Mouse (Mus musculus): ENCODE measurements around the gene Cyp2j12. TPM values are rescaled to one million over a fixed set of nuclear protein-coding genes. Genes with fewer than 3 reads are reported as not detected.
"Not testable (repeated sequence)": the region's sequence is repeated elsewhere in the genome, so short reads cannot be mapped to it uniquely, and the experiment has no call there.

The Cyp2j12 gene
- not detected in 2 replicates for polyA plus RNA-seq (2016; fragmentation: Nextera tagmentation; extraction: Ambion mirVana)

- H3K4me3 ChIP-seq = no peak within 1 kb of the TSS
- no peak for ATAC-seq
- no peaks in the 10 kb centered on the region for H3K36me3 ChIP-seq
- H3K4me1 ChIP-seq = no peaks in the 10 kb centered on the region
- no peak within 1 kb of the TSS for H3K4me2 ChIP-seq
- H3K27ac ChIP-seq = no peak within 1 kb of the TSS
- no peaks in the 10 kb centered on the region for H3K27me3 ChIP-seq (replicated peaks)
- H3K9me3 ChIP-seq (replicated peaks) = no peaks in the 10 kb centered on the region
- 54% methylated on average over 7 of the region's 7 CpGs for WGBS (ENCODE audit: insufficient replicate concordance)
- no peak within 1 kb of the TSS for H3K9ac ChIP-seq
Observed at GRCm38 (mm10) chr4:96140732-96141467, at the start of gene Cyp2j12. Gene Cyp2j12, minus strand, starts transcription at chr4:96141152.

DNA sequence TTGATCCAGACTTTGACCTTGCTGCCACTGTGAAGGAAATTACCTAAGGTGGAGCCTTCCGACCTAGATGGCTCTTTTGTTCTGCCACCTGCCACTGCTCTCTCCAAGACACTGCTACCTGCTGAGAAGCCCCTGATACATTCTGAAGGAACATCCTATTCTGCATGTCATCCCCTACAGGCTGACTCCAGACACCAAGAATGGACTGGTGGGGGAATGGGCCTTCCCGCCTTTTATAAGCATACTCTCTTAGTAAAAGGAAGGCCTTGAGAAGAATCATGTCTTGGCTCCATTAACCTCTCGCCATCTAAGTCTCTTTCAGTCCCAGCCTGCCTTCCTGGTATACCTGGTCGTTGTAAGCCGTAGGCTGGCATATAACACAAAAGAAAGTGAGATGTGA lies 48.4 kb upstream of the Cyp2j12 start:
- not testable (repeated sequence) for H3K4me3 ChIP-seq; H3K9me3 ChIP-seq (replicated peaks); H3K27me3 ChIP-seq (replicated peaks); H3K36me3 ChIP-seq; H3K4me2 ChIP-seq; H3K4me1 ChIP-seq; H3K27ac ChIP-seq; ATAC-seq; H3K9ac ChIP-seq
- 72% methylated on average over 5 of the region's 5 CpGs for whole genome bisulfite sequencing (ENCODE audit: insufficient replicate concordance)

- H3K36me3 ChIP-seq; ATAC-seq; H3K27ac ChIP-seq; H3K4me3 ChIP-seq; H3K9me3 ChIP-seq (replicated peaks); H3K9ac ChIP-seq; H3K4me1 ChIP-seq; H3K27me3 ChIP-seq (replicated peaks); H3K4me2 ChIP-seq: not testable (repeated sequence)
- WGBS (ENCODE audit: insufficient replicate concordance) = 70% methylated on average over 2 of the region's 2 CpGs
Observed at GRCm38 (mm10) chr4:96188671-96189070, 47.7 kb upstream of the Cyp2j12 start.

- H3K4me2 ChIP-seq; H3K9ac ChIP-seq; H3K27ac ChIP-seq; H3K4me3 ChIP-seq; H3K9me3 ChIP-seq (replicated peaks); H3K27me3 ChIP-seq (replicated peaks); H3K36me3 ChIP-seq; H3K4me1 ChIP-seq; ATAC-seq: not testable (repeated sequence)
- 68% methylated on average over 2 of the region's 2 CpGs for WGBS (ENCODE audit: insufficient replicate concordance)
Observed at GRCm38 (mm10) chr4:96188146-96188545, 47.2 kb upstream of the Cyp2j12 start.

- not testable (repeated sequence) for H3K36me3 ChIP-seq; H3K27me3 ChIP-seq (replicated peaks); ATAC-seq; H3K4me2 ChIP-seq; H3K4me3 ChIP-seq; H3K4me1 ChIP-seq; H3K9me3 ChIP-seq (replicated peaks); H3K27ac ChIP-seq; H3K9ac ChIP-seq
- 66% methylated on average over 2 of the region's 2 CpGs for WGBS (ENCODE audit: insufficient replicate concordance)
Observed at GRCm38 (mm10) chr4:96184716-96185115, 43.8 kb upstream of the Cyp2j12 start.

DNA sequence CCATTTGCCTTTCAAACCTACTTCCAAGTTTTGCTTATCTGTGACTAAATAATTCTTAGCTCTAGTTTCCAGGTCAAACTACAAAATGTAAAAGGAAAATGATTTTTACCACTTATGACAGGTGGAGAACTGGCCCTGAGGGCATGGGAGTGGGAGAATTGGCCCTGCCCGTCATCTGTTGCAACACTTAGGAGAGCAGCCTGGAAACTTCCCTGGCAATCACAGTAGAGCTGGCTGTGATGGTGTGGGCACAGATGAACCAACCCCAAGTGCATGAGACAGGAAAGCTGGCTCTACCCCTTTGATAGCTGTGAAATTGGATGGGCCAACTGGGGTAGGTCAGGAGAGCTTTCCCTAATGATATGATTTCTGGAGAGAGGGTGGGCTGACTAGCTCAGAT lies 21.9 kb upstream of the Cyp2j12 start:
- Histone ChIP-seq H3K9me3 (replicated peaks) (no peaks in the 10 kb centered on the region), H3K36me3 (no peaks in the 10 kb centered on the region), H3K4me3 (no peak overlapping the region), H3K4me2 (no peak overlapping the region), H3K9ac (no peak overlapping the region), H3K27ac (no peak overlapping the region), H3K4me1 (no peaks in the 10 kb centered on the region), H3K27me3 (replicated peaks) (no peaks in the 10 kb centered on the region)
- 67% methylated on average over 1 of the region's 1 CpGs for WGBS (ENCODE audit: insufficient replicate concordance)
- no peak for ATAC-seq

GRCm38 (mm10) chr4:96161575-96161974 lies 20.6 kb upstream of the Cyp2j12 start:
- Histone ChIP-seq H3K9ac (no peak overlapping the region), H3K4me2 (no peak overlapping the region), H3K27ac (no peak overlapping the region), H3K27me3 (replicated peaks) (no peaks in the 10 kb centered on the region), H3K4me1 (no peaks in the 10 kb centered on the region), H3K9me3 (replicated peaks) (no peaks in the 10 kb centered on the region), H3K4me3 (no peak overlapping the region), H3K36me3 (no peaks in the 10 kb centered on the region)
- 35% methylated on average over 1 of the region's 1 CpGs for WGBS (ENCODE audit: insufficient replicate concordance)
- ATAC-seq = no peak

DNA sequence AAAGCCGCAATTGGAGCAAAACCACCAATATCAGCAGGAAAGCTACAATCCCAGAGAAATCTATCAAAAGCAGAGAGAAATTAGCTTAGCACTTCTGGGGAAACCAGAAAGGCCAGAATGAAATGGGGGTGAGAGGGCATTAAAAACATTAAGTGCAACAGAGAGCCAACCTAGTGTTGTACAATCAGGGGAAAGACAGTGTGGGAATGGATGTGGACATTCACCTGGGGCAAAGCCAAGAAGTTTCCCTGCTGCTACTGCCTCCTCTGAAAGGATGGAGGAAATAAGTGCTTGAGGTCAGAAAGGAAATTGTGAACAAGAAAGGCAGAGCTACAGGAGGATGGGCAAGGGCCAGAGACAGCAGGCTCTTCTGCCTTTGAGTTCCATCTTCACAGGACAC lies 1.7 kb downstream of the Cyp2j12 start:
- 78% methylated on average over 1 of the region's 1 CpGs for WGBS (ENCODE audit: insufficient replicate concordance)
- no peak overlapping the region for H3K4me2 ChIP-seq
- H3K27ac ChIP-seq = no peak overlapping the region
- H3K9ac ChIP-seq = no peak overlapping the region
- H3K36me3 ChIP-seq = no peaks in the 10 kb centered on the region
- ATAC-seq = no peak
- no peaks in the 10 kb centered on the region for H3K9me3 ChIP-seq (replicated peaks)
- H3K4me1 ChIP-seq = no peaks in the 10 kb centered on the region
- no peak overlapping the region for H3K4me3 ChIP-seq
- no peaks in the 10 kb centered on the region for H3K27me3 ChIP-seq (replicated peaks)

GRCm38 (mm10) chr4:96134246-96134645 lies 6.7 kb downstream of the Cyp2j12 start:
- 62% methylated on average over 3 of the region's 3 CpGs for WGBS (ENCODE audit: insufficient replicate concordance)
- Histone ChIP-seq H3K4me1 (no peaks in the 10 kb centered on the region), H3K27me3 (replicated peaks) (no peaks in the 10 kb centered on the region), H3K4me3 (no peak overlapping the region), H3K36me3 (no peaks in the 10 kb centered on the region), H3K9me3 (replicated peaks) (no peaks in the 10 kb centered on the region), H3K27ac (no peak overlapping the region), H3K9ac (no peak overlapping the region), H3K4me2 (no peak overlapping the region)
- ATAC-seq = no peak

GRCm38 (mm10) chr4:96096841-96097240 lies 44.1 kb downstream of the Cyp2j12 start:
- Histone ChIP-seq H3K9me3 (replicated peaks) (no peaks in the 10 kb centered on the region), H3K4me3 (no peak overlapping the region), H3K4me1 (no peaks in the 10 kb centered on the region), H3K9ac (no peak overlapping the region), H3K4me2 (no peak overlapping the region), H3K36me3 (no peaks in the 10 kb centered on the region), H3K27ac (no peak overlapping the region), H3K27me3 (replicated peaks) (no peaks in the 10 kb centered on the region)
- WGBS (ENCODE audit: insufficient replicate concordance) = 42% methylated on average over 2 of the region's 2 CpGs
- ATAC-seq = no peak

GRCm38 (mm10) chr4:96091869-96092268 lies 49.1 kb downstream of the Cyp2j12 start:
- Histone ChIP-seq H3K4me1 (no peaks in the 10 kb centered on the region), H3K9ac (no peak overlapping the region), H3K36me3 (no peaks in the 10 kb centered on the region), H3K27me3 (replicated peaks) (no peaks in the 10 kb centered on the region), H3K9me3 (replicated peaks) (no peaks in the 10 kb centered on the region), H3K4me3 (no peak overlapping the region), H3K4me2 (no peak overlapping the region), H3K27ac (no peak overlapping the region)
- no peak for ATAC-seq

DNA sequence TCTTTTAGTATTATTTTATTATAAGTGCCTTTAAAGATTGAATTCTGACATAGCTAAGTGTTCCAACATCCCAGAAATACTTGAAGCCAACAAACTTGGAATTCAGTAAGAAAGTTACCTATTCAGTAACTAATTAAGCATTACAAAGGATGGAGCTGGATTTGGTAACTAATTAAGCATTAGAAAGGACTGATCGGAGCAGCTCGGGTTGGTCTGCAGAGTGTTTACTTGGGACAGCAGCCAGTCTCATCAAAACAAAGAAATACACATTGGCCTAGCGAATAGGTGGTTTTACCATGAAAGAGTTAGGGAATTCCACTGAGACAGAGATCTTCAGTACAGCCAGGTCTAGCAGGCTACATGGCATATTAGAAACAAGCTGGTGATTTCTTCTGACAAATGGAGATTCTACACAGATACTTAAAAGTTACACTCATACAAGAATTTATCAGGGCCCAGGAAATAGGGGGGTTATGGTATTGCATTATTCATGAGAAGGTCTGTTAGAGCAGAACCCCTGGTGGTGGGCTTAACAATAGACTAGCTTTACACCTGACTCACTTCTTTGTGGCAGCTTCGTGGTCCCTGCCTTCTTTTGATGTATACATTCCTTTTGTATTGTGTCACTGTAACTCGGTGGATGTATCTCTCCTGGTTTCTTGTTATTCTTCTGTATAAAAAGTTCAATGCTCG lies 51.5 kb downstream of the Cyp2j12 start:
- WGBS (ENCODE audit: insufficient replicate concordance) = 52% methylated on average over 6 of the region's 6 CpGs
- H3K36me3 ChIP-seq; ATAC-seq; H3K4me2 ChIP-seq; H3K27me3 ChIP-seq (replicated peaks); H3K27ac ChIP-seq; H3K9me3 ChIP-seq (replicated peaks); H3K4me1 ChIP-seq; H3K9ac ChIP-seq; H3K4me3 ChIP-seq: not testable (repeated sequence)

- no peak for ATAC-seq
- no peak overlapping the region for H3K9ac ChIP-seq
- H3K9me3 ChIP-seq (replicated peaks) = no peaks in the 10 kb centered on the region
- no peak overlapping the region for H3K27ac ChIP-seq
- H3K4me1 ChIP-seq = no peaks in the 10 kb centered on the region
- H3K27me3 ChIP-seq (replicated peaks) = no peaks in the 10 kb centered on the region
- H3K4me3 ChIP-seq = no peak overlapping the region
- no peak overlapping the region for H3K4me2 ChIP-seq
- no peaks in the 10 kb centered on the region for H3K36me3 ChIP-seq
Observed at GRCm38 (mm10) chr4:96078308-96078707, 62.6 kb downstream of the Cyp2j12 start.
